Mouse (Mus musculus): ENCODE measurements around the gene Itgb1bp1. TPM values are rescaled to one million over a fixed set of nuclear protein-coding genes. Genes with fewer than 3 reads are reported as not detected.

The Itgb1bp1 gene
- total RNA-seq, 2 experiments from 2014 or later = 58.7 to 63.3 TPM

GRCm38 (mm10) chr12:21200613-21201012, 85.5 kb downstream of the Itgb1bp1 start:
- no peak for DNase-seq

- DNase-seq = no peak
Observed at GRCm38 (mm10) chr12:21196420-21196819, 89.7 kb downstream of the Itgb1bp1 start.

GRCm38 (mm10) chr12:21195497-21195896, 90.6 kb downstream of the Itgb1bp1 start:
- no peak for DNase-seq

GRCm38 (mm10) chr12:21191546-21191945, 94.5 kb downstream of the Itgb1bp1 start:
- DNase-seq = no peak

Other genes starting within 250 kb of the Itgb1bp1 start
- gene Cpsf3, start 893 bp downstream of the Itgb1bp1 start, total RNA-seq (2021) = 10 to 100 TPM; 68.6 to 74.4 TPM
- 10 to 100 TPM; 73.4 to 86.9 TPM for gene Iah1, start 30.1 kb upstream of the Itgb1bp1 start, total RNA-seq (2021)
- 10 to 100 TPM; 48.0 to 53.1 TPM for gene Adam17, start 87.3 kb upstream of the Itgb1bp1 start, total RNA-seq (2021)
- gene Ywhaq, start 131.4 kb upstream of the Itgb1bp1 start, total RNA-seq (2021) = 100 to 1,000 TPM; 236 to 242 TPM